Mouse (Mus musculus): ENCODE data around the gene Adgrg5. TPM values are rescaled to one million over a fixed set of nuclear protein-coding genes. Genes with fewer than 3 reads are reported as not detected.
A peak's percentile ranks its signal among the peaks of the same experiment; 100 is the strongest.

The Adgrg5 gene
- polyA plus RNA-seq, 1 experiment from 2014 or later = 0.23 TPM

DNA sequence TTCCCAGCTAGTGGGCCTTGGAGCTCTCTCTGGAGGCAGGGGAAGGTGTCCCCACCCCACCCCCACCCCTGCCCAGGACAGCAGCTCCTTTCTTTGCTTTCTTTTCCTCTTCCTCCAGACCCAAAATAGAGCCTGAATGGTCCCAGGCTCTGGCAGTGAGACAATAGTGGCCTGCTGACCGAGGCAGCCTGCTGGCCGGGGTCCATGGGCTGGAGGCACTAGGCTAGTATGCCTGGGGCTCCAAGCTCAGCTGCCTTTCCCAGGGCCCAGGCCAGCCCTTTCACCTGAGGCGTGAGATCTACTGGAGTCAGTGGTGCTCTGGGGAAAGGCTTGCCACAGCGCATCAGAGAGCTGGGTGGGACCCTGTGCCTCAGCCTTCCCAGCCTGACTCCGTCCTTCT, 69.0 kb downstream of the Adgrg5 start:
- peak overlapping the region; percentile 7; the same call in 1 of the 2 replicates for H3K4me2 ChIP-seq (replicated peaks)
- 0 out of 2 replicates have a peak overlapping the region, but pooled peaks have one; percentile 21 for H3K9ac ChIP-seq
- peak overlapping the region; percentile 98 for H3K27ac ChIP-seq
- DNase-seq (ENCODE audit: low spot score) = no peak
- no peak for ATAC-seq (ENCODE audit: low FRiP score)
- WGBS = 24% methylated on average over 5 of the region's 5 CpGs
- H3K4me3 ChIP-seq (replicated peaks; ENCODE audit: low read length) = no peak overlapping the region
- no peaks in the 10 kb centered on the region for H3K27me3 ChIP-seq (ENCODE audit: control insufficient read depth, insufficient read depth, low read length)
- peaks cover 37% of the 10 kb centered on the region for H3K4me1 ChIP-seq (replicated peaks; ENCODE audit: control insufficient read depth, insufficient read depth, low read length)
- H3K36me3 ChIP-seq (replicated peaks; ENCODE audit: control insufficient read depth, insufficient read depth) = no peaks in the 10 kb centered on the region
- H3K9me3 ChIP-seq (ENCODE audit: control insufficient read depth, low read length) = no peaks in the 10 kb centered on the region

Other genes starting within 250 kb of the Adgrg5 start
- gene Pllp, start 227.4 kb upstream of the Adgrg5 start, polyA plus RNA-seq (2014; fragmentation: Nextera tagmentation; extraction: Ambion mirVana) = 2.0 and 2.2 TPM in 2 replicates
- not detected in 2 replicates for gene Ccl22, start 178.1 kb upstream of the Adgrg5 start, polyA plus RNA-seq (2014; fragmentation: Nextera tagmentation; extraction: Ambion mirVana)
- 32.6 and 42.0 TPM in 2 replicates for gene Cx3cl1, start 151.7 kb upstream of the Adgrg5 start, polyA plus RNA-seq (2014; fragmentation: Nextera tagmentation; extraction: Ambion mirVana)
- 0.46 and 1.3 TPM in 2 replicates for gene Ccl17, start 113.2 kb upstream of the Adgrg5 start, polyA plus RNA-seq (2014; fragmentation: Nextera tagmentation; extraction: Ambion mirVana)
- gene Coq9, start 85.4 kb upstream of the Adgrg5 start, polyA plus RNA-seq (2014; fragmentation: Nextera tagmentation; extraction: Ambion mirVana) = 59.1 and 59.8 TPM in 2 replicates
- gene Ciapin1, start 85.3 kb upstream of the Adgrg5 start, polyA plus RNA-seq (2014; fragmentation: Nextera tagmentation; extraction: Ambion mirVana) = 151 and 171 TPM in 2 replicates
- gene Polr2c, start 66.2 kb upstream of the Adgrg5 start, polyA plus RNA-seq (2014; fragmentation: Nextera tagmentation; extraction: Ambion mirVana) = 111 TPM in 2 replicates
- gene Dok4, start 47.4 kb upstream of the Adgrg5 start, polyA plus RNA-seq (2014; fragmentation: Nextera tagmentation; extraction: Ambion mirVana) = 65.2 and 68.7 TPM in 2 replicates
- 7.1 and 9.0 TPM in 2 replicates for gene Ccdc102a, start 5.6 kb upstream of the Adgrg5 start, polyA plus RNA-seq (2014; fragmentation: Nextera tagmentation; extraction: Ambion mirVana)
- 115 and 123 TPM in 2 replicates for gene Adgrg1, start 51.1 kb downstream of the Adgrg5 start, polyA plus RNA-seq (2014; fragmentation: Nextera tagmentation; extraction: Ambion mirVana)
- 1.1 and 1.2 TPM in 2 replicates for gene Adgrg3, start 94.0 kb downstream of the Adgrg5 start, polyA plus RNA-seq (2014; fragmentation: Nextera tagmentation; extraction: Ambion mirVana)
- 1.8 and 2.3 TPM in 2 replicates for gene Drc7, start 131.4 kb downstream of the Adgrg5 start, polyA plus RNA-seq (2014; fragmentation: Nextera tagmentation; extraction: Ambion mirVana)
- gene Katnb1, start 157.5 kb downstream of the Adgrg5 start, polyA plus RNA-seq (2014; fragmentation: Nextera tagmentation; extraction: Ambion mirVana) = 36.6 and 39.2 TPM in 2 replicates